Mouse (Mus musculus) frontal cortex, adult 2 months (tissue): Measurements from ENCODE around the gene Lsamp. TPM values are rescaled to one million over a fixed set of nuclear protein-coding genes. Genes with fewer than 3 reads are reported as not detected.

Experiments used
- DNase-seq, 2 experiments: peaks; one replicate each; pipeline ENCODE4 v3.0.0; 2022; ENCODE audit warnings: low spot score in 1 of 2; ENCODE audit errors: extremely low spot score in 1 of 2
- polyA plus RNA-seq: library from polyadenylated mRNA; depleted of rRNA; stranded (reverse); fragments of >200 nt; gene quantifications from 2 replicates; pipeline ENCODE4 v1.2.3, GENCODE M21; 2012

The Lsamp gene
- polyA plus RNA-seq, 1 experiment = 96.8 TPM

GRCm38 (mm10) chr16:42113246-42113645, 2129.1 kb downstream of the Lsamp start:
- DNase-seq = no peak

GRCm38 (mm10) chr16:42121788-42122187, 2137.6 kb downstream of the Lsamp start:
- DNase-seq = no peak

- no peak for DNase-seq
Measured at GRCm38 (mm10) chr16:42123826-42124225, 2139.7 kb downstream of the Lsamp start.

GRCm38 (mm10) chr16:42126061-42126460, 2141.9 kb downstream of the Lsamp start:
- DNase-seq = no peak

GRCm38 (mm10) chr16:42147164-42147563, 2163.0 kb downstream of the Lsamp start:
- DNase-seq = no peak

GRCm38 (mm10) chr16:42149216-42149942, 2165.2 kb downstream of the Lsamp start:
- no peak for DNase-seq

GRCm38 (mm10) chr16:42152640-42153039, 2168.5 kb downstream of the Lsamp start:
- no peak for DNase-seq

GRCm38 (mm10) chr16:42157816-42158215, 2173.7 kb downstream of the Lsamp start:
- DNase-seq = no peak

GRCm38 (mm10) chr16:42164941-42165340, 2180.8 kb downstream of the Lsamp start:
- DNase-seq = peak; percentile 82 to 97

GRCm38 (mm10) chr16:42168292-42168691, 2184.1 kb downstream of the Lsamp start:
- DNase-seq = no peak

- DNase-seq = peak in 1 of 2 experiments; percentile 88
Measured at GRCm38 (mm10) chr16:42169447-42170140, 2185.4 kb downstream of the Lsamp start.

- peak; percentile 64 to 95 for DNase-seq
Measured at GRCm38 (mm10) chr16:42172476-42172875, 2188.3 kb downstream of the Lsamp start.

- no peak for DNase-seq
Measured at GRCm38 (mm10) chr16:42178866-42179265, 2194.7 kb downstream of the Lsamp start.

GRCm38 (mm10) chr16:42180025-42180424, 2195.9 kb downstream of the Lsamp start:
- no peak for DNase-seq

- no peak for DNase-seq
Measured at GRCm38 (mm10) chr16:42180473-42180872, 2196.3 kb downstream of the Lsamp start.

GRCm38 (mm10) chr16:42189431-42190081, 2205.4 kb downstream of the Lsamp start:
- peak in 1 of 2 experiments; percentile 20 for DNase-seq

- peak; percentile 80 to 93 for DNase-seq
Measured at GRCm38 (mm10) chr16:42190114-42191045, 2206.2 kb downstream of the Lsamp start.
